Mouse (Mus musculus) forebrain, embryonic 14.5 days (tissue): Measurements from ENCODE around the gene Rassf3. TPM values are rescaled to one million over a fixed set of nuclear protein-coding genes. Genes with fewer than 3 reads are reported as not detected.

ENCODE experiments used
- ATAC-seq: fragments of 200-750 bp; cut with Nextera tagmentation; 2 replicates; pipeline ENCODE4 v1.8.0; 2017; ENCODE audit warnings: mild to moderate bottlenecking, moderate library complexity
- DNase-seq: peaks from one replicate; pipeline ENCODE4 v3.0.0-alpha.2; 2015; ENCODE audit warnings: low spot score
- H3K27ac ChIP-seq: fragments of 300-500 bp; sonication (generic); 2 replicates; pipeline ENCODE4 v1.5.1; 2014; ENCODE audit warnings: low read depth, mild to moderate bottlenecking, control low read depth, low read length, moderate library complexity
- H3K27me3 ChIP-seq: fragments of 300-500 bp; sonication (generic); replicated peaks from 2 replicates; pipeline ENCODE4 v1.6.1; 2014; ENCODE audit warnings: low read length, control low read depth, mixed read lengths; ENCODE audit not compliant: control insufficient read depth, insufficient read depth
- H3K36me3 ChIP-seq: fragments of 300-500 bp; sonication (generic); 2 replicates; pipeline ENCODE4 v1.6.1; 2014; ENCODE audit warnings: low read length, control low read depth; ENCODE audit not compliant: control insufficient read depth, insufficient read depth
- H3K4me1 ChIP-seq: fragments of 300-500 bp; sonication (generic); 2 replicates; pipeline ENCODE4 v1.6.1; 2014; ENCODE audit warnings: antibody characterized with exemption, low read length, control low read depth; ENCODE audit not compliant: control insufficient read depth, insufficient read depth
- H3K4me2 ChIP-seq: fragments of 300-500 bp; sonication (generic); 2 replicates; pipeline ENCODE4 v1.6.1; 2014; ENCODE audit warnings: mild to moderate bottlenecking, control low read depth, low read length
- H3K4me3 ChIP-seq: fragments of 300-500 bp; sonication (generic); 2 replicates; pipeline ENCODE4 v1.5.1; 2014; ENCODE audit warnings: low read depth, low read length, control low read depth
- H3K9ac ChIP-seq: fragments of 300-500 bp; sonication (generic); 2 replicates; pipeline ENCODE4 v1.6.1; 2014; ENCODE audit warnings: mild to moderate bottlenecking, low read length, control low read depth, moderate library complexity
- H3K9me3 ChIP-seq: fragments of 300-500 bp; sonication (generic); replicated peaks from 2 replicates; pipeline ENCODE4 v1.6.1; 2016; ENCODE audit warnings: low read length, control low read depth, mixed read lengths; ENCODE audit not compliant: control insufficient read depth
- WGBS: fragments of 180-500 bp; shearing (Covaris S2); extraction: QIAGEN DNeasy Blood & Tissue Kit; methylation state at CpG from one replicate; pipeline ENCODE4 v1.1.7; 2014; 5-methylcytosine and 5-hydroxymethylcytosine counted together
- polyA plus RNA-seq: library from polyadenylated mRNA; unstranded; fragments of >200 nt; fragmentation: Nextera tagmentation; extraction: Ambion mirVana; gene quantifications from 2 replicates; pipeline ENCODE4 v1.2.1, GENCODE M21; 2014

Gene Rassf3
- polyA plus RNA-seq, 1 experiment from 2014 or later, result 4.4 TPM

DNA sequence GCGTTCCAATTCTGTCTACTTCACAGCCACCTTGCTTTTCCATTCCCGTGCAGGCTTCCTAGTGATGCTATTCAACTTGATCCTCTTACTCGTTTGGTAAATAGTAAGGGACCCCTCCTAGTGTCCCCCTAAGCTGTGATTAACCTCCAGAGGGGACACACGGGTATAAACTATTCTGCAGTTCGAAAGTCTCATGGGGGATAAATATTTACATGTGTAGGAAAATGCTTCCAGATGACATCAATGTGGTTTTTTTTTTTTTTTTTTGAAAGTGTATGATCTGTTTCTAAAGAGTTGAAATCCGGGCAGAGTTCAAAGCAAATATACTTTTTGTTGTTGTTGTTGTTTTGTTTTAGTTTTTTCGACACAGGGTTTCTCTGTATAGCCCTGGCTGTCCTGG, 29.8 kb upstream of the Rassf3 start:
- no peak overlapping the region for H3K9ac ChIP-seq
- WGBS, result 64% methylated on average over 7 of the region's 7 CpGs

DNA sequence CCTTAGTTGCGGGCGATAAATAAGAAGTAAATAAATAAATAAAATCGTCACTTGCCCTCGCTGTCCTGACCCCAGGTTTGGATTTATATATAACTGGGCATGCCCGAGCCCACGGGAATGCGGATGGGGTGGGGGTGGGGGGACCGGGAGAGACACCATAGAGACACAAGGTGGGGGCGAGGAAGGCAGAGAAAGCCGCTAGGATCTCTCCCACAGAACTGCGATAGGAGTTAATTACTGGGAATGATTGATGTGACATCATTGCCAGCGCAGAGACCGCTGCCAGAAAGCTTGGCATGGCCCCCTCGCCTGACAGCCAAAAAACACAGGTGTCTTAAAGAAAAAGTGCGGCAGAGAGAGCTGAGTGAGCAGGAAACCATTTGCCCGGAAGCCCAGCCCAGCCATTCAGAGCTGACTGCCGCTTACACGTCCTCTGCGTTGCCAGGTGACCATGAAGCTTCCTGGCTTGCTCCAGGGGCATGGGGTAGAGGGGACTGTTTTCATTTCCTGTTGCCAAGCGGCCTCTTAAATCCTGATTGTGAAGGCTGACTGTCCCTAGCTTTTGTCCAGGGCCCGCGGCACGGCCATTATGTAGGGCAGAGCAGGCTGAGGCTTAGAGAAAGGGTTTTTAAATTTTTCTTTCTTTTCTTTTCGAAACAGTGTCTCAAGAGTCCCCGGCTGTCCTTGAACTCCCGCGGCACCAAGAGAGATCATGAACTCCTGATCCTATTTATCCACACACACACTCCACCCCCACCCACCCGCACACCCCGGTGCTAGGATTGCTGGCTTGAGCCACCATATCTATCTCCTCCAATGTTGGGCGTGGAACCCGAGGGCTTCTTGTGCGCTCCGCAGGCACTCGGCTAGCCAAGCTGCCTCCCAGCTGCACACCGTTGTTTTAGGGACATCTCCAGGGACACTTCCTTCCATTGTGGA, 29.1 kb upstream of the Rassf3 start:
- Histone ChIP-seq H3K4me3 (peak overlapping the region; percentile 22), H3K36me3 (no peaks in the 10 kb centered on the region), H3K4me1 (peaks cover 7% of the 10 kb centered on the region; the same call in 1 of the 2 replicates), H3K9ac (peak overlapping the region; percentile 62), H3K4me2 (peak overlapping the region; percentile 52), H3K9me3 (no peaks in the 10 kb centered on the region), H3K27me3 (no peaks in the 10 kb centered on the region), H3K27ac (peak overlapping the region; percentile 81)
- peak; percentile 95 for ATAC-seq
- peak; percentile 94 for DNase-seq
- 23% methylated on average over 35 of the region's 35 CpGs for WGBS

More for the DNA sequence above, 29.8 kb upstream of the Rassf3 start:
- DNase-seq (no peak), ATAC-seq (no peak)
- Histone ChIP-seq H3K36me3 (no peaks in the 10 kb centered on the region), H3K27ac (peak overlapping the region; percentile 81), H3K9me3 (no peaks in the 10 kb centered on the region), H3K4me1 (peaks cover 7% of the 10 kb centered on the region; the same call in 1 of the 2 replicates), H3K4me2 (peak overlapping the region; percentile 52), H3K4me3 (peak overlapping the region; percentile 22; the same call in 1 of the 2 replicates), H3K27me3 (no peaks in the 10 kb centered on the region)

DNA sequence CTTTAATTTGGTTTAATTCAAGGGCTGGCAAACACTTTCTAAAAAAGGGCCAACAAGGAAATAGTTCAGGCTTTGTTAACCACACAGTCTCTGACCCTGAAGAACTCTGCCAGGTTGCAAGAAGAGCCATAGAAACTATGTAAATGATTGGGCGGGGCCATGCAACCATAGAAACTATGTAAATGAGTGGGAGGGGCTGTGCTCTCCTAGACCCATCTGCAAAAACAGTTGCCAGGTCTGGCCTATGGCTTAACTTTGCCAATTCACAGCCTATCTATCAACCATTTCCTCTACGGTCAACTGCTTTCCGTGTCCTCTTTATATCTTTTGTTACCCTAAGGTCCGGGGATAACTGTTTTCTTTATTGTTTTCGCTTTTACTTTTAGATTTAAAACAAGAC, 25.0 kb upstream of the Rassf3 start:
- Histone ChIP-seq H3K4me1 (peaks cover 2% of the 10 kb centered on the region; the same call in 1 of the 2 replicates), H3K27ac (no peak overlapping the region), H3K36me3 (no peaks in the 10 kb centered on the region), H3K9ac (no peak overlapping the region), H3K27me3 (no peaks in the 10 kb centered on the region), H3K4me2 (no peak overlapping the region), H3K9me3 (no peaks in the 10 kb centered on the region), H3K4me3 (no peak overlapping the region)
- peak; percentile 79 for DNase-seq
- peak; percentile 28; the same call in 1 of the 2 replicates for ATAC-seq
- 47% methylated on average over 5 of the region's 5 CpGs for WGBS

DNA sequence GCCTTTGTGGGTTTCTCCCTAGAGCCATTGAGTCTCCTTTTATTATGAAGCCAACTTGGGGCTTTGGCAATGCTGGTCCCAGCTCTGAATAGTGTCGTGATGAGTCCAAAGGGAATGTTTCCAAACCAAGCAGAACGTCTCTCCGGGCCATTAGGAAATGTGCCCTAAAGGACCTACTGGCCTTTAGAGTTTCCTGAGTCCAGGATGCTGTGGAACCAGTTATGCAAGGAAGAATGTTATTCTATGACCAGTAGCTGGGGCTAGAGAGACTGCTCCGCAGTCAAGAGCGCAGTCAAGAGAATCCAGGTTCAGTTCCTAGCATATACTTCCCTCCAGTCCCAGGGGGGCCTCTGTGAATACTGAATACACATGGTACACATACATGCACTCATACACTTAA, 23.9 kb upstream of the Rassf3 start:
- H3K9ac ChIP-seq, result no peak overlapping the region
- WGBS, result 75% methylated on average over 5 of the region's 5 CpGs
- no peak overlapping the region for H3K4me3 ChIP-seq
- no peaks in the 10 kb centered on the region for H3K36me3 ChIP-seq
- DNase-seq (no peak), ATAC-seq (no peak)
- H3K27ac ChIP-seq, result no peak overlapping the region
- no peaks in the 10 kb centered on the region for H3K9me3 ChIP-seq
- no peaks in the 10 kb centered on the region for H3K27me3 ChIP-seq
- peaks cover 2% of the 10 kb centered on the region; the same call in 1 of the 2 replicates for H3K4me1 ChIP-seq
- no peak overlapping the region for H3K4me2 ChIP-seq

DNA sequence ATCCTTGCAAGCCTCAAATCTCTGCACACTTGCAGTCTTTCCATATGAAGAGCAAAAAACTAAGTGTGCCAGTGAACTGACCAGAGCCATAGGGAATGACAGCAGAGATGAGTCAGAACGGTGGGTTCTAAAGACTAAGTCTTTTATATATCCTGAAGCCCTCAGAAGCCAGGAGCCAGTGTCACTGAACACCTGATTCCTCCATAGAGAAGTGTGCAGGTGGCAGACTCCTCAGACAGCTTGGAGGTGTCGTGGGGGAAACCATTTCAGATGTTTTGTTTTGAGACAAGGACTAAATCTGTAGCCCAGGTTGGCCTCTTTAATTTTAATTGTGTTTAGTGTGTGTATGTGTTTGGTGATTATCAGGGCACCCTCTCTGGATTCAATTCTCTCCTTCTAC, 22.9 kb upstream of the Rassf3 start:
- no peak for ATAC-seq

DNA sequence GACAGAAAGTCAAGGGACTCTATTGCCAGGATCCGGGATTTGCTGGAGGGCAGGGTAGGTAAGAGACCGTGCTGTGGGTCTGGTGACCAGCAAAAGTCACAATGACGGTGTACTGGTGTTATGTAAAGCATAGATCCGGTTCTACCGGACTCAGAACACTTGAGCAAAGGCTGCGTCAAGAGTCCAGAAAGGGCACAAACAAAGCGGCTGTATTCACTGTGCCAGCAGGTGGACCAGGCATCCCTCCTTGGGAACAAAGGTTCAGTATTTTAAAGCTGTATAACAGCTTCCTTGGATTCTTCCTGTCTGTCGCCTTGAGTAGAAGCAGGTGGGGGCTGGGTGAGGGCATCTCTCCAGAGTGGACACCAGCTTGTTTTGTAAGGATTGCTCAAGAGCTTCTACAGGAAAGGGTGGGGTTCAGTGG, 22.3 kb upstream of the Rassf3 start:
- Histone ChIP-seq H3K9me3 (no peaks in the 10 kb centered on the region), H3K4me1 (0 out of 2 replicates have a peak, but pooled peaks cover 2% of the 10 kb centered on the region), H3K4me2 (no peak overlapping the region), H3K27ac (no peak overlapping the region), H3K27me3 (no peaks in the 10 kb centered on the region), H3K4me3 (no peak overlapping the region), H3K9ac (no peak overlapping the region), H3K36me3 (no peaks in the 10 kb centered on the region)
- ATAC-seq (no peak), DNase-seq (no peak)
- 73% methylated on average over 8 of the region's 8 CpGs for WGBS

More for the DNA sequence above, 22.9 kb upstream of the Rassf3 start:
- no peak overlapping the region for H3K4me3 ChIP-seq
- H3K9me3 ChIP-seq, result no peaks in the 10 kb centered on the region
- H3K27ac ChIP-seq, result no peak overlapping the region
- DNase-seq, result no peak
- no peak overlapping the region for H3K4me2 ChIP-seq
- 66% methylated on average over 2 of the region's 2 CpGs for WGBS
- H3K36me3 ChIP-seq, result no peaks in the 10 kb centered on the region
- H3K27me3 ChIP-seq, result no peaks in the 10 kb centered on the region
- 0 out of 2 replicates have a peak, but pooled peaks cover 2% of the 10 kb centered on the region for H3K4me1 ChIP-seq
- H3K9ac ChIP-seq, result no peak overlapping the region

DNA sequence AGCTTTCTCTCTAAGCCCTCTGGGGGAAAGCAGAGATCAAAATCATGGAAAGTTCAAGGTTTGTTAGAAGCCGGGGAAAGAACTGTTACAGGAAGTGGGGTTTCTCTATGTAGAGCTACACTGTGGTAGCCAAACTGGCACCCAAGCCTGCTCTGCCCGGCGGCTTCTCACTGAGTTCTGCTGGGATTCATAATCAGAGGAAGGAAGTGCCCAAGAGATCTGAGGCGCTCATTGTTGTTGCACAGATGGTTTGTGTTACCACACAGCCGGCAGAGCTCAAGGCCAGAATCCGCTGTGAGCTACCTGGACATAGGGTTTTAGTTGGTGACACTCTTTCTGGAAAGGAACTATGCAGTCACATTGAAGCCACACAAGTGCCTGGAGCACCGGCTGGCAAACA, 21.8 kb upstream of the Rassf3 start:
- H3K4me2 ChIP-seq, result no peak overlapping the region
- no peak for ATAC-seq
- H3K27ac ChIP-seq, result no peak overlapping the region
- 93% methylated on average over 7 of the region's 7 CpGs for WGBS
- no peak for DNase-seq
- H3K9me3 ChIP-seq, result no peaks in the 10 kb centered on the region
- H3K4me3 ChIP-seq, result no peak overlapping the region
- no peaks in the 10 kb centered on the region for H3K36me3 ChIP-seq
- H3K9ac ChIP-seq, result no peak overlapping the region
- no peaks in the 10 kb centered on the region for H3K27me3 ChIP-seq
- H3K4me1 ChIP-seq, result 0 out of 2 replicates have a peak, but pooled peaks cover 2% of the 10 kb centered on the region

DNA sequence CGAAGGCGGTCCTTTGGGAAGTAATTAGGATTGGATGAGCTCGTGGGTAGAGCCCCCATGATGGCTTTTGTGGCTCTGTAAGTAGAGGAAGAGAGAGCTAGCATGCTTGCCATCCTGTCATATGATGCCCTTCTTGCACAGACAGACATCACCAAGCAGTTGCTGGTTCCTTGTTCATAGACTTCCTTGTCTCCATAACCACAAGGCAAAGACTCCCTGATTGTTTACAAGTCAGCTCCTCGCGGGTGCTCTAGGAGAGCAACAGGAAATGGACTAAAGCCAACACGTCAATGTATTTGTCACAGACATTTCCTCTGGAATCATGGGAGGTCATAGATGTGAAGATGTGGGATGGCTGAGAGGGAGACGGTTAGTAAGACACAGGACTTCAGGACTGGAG, 20.5 kb upstream of the Rassf3 start:
- DNase-seq, result no peak
- no peak overlapping the region for H3K4me3 ChIP-seq
- H3K27ac ChIP-seq, result no peak overlapping the region
- H3K36me3 ChIP-seq, result no peaks in the 10 kb centered on the region
- ATAC-seq, result no peak
- H3K9ac ChIP-seq, result no peak overlapping the region
- 0 out of 2 replicates have a peak, but pooled peaks cover 2% of the 10 kb centered on the region for H3K4me1 ChIP-seq
- no peak overlapping the region for H3K4me2 ChIP-seq
- no peaks in the 10 kb centered on the region for H3K9me3 ChIP-seq
- H3K27me3 ChIP-seq, result no peaks in the 10 kb centered on the region
- 83% methylated on average over 7 of the region's 7 CpGs for WGBS

DNA sequence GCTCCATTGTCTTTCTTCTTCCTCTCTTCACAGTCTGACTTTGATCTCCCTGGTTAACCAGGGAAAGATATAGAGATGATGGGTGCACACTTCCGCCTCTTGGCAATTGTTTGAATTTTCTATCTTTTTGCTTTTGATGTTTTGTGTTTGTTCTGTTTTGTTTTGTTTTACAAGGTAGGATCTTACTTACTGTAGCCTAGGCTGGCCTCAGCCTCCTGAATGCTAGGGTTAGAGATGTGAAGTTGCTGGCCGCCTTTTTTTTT, 17.9 kb upstream of the Rassf3 start:
- Histone ChIP-seq H3K36me3 (no peaks in the 10 kb centered on the region), H3K4me2 (no peak overlapping the region), H3K9me3 (no peaks in the 10 kb centered on the region), H3K27me3 (no peaks in the 10 kb centered on the region), H3K27ac (no peak overlapping the region), H3K4me3 (no peak overlapping the region), H3K4me1 (no peaks in the 10 kb centered on the region), H3K9ac (no peak overlapping the region)
- no peak for ATAC-seq
- DNase-seq, result no peak
- WGBS, result 70% methylated on average over 2 of the region's 2 CpGs
